Mouse (Mus musculus) urinary bladder, postnatal 4 days (tissue): Measurements from ENCODE around the gene Map3k7cl.

Experiments
- DNase-seq, 2 experiments: peaks; one replicate each; pipeline ENCODE4 v3.0.0; 2021 to 2022; ENCODE audit warnings: low spot score in 2 of 2

Gene Map3k7cl

GRCm38 (mm10) chr16:87635213-87635755, 82.2 kb downstream of the Map3k7cl start:
- DNase-seq, result no peak

- no peak for DNase-seq
Measured at GRCm38 (mm10) chr16:87635841-87636240, 82.7 kb downstream of the Map3k7cl start.

GRCm38 (mm10) chr16:87638098-87638497, 85.0 kb downstream of the Map3k7cl start:
- no peak for DNase-seq

- no peak for DNase-seq
Measured at GRCm38 (mm10) chr16:87642234-87642633, 89.1 kb downstream of the Map3k7cl start.

GRCm38 (mm10) chr16:87644111-87644770, 91.1 kb downstream of the Map3k7cl start:
- DNase-seq, result no peak
